Mouse (Mus musculus) stomach, postnatal 0 days (tissue): ENCODE results near the gene Borcs7. TPM values are rescaled to one million over a fixed set of nuclear protein-coding genes. Genes with fewer than 3 reads are reported as not detected.

Experiments
- ATAC-seq: fragments of 200-750 bp; cut with Nextera tagmentation; 2 replicates; pipeline ENCODE4 v1.8.0; 2017; ENCODE audit not compliant: low FRiP score, low TSS enrichment
- DNase-seq: peaks from one replicate; pipeline ENCODE4 v3.0.0-alpha.2; 2016; ENCODE audit warnings: low spot score
- H3K27ac ChIP-seq: fragments of 300-500 bp; sonication (generic); replicated peaks from 2 replicates; pipeline ENCODE4 v1.5.1; 2014; ENCODE audit warnings: mild to moderate bottlenecking, control low read depth
- H3K27me3 ChIP-seq: fragments of 300-500 bp; sonication (generic); 2 replicates; pipeline ENCODE4 v1.6.1; 2014; ENCODE audit warnings: low read length; ENCODE audit not compliant: control insufficient read depth, insufficient read depth
- H3K36me3 ChIP-seq: fragments of 300-500 bp; sonication (generic); 2 replicates; pipeline ENCODE4 v1.6.1; 2014; ENCODE audit warnings: low read length, mixed read lengths; ENCODE audit not compliant: control insufficient read depth, insufficient read depth
- H3K4me1 ChIP-seq: fragments of 300-500 bp; sonication (generic); replicated peaks from 2 replicates; pipeline ENCODE4 v1.6.1; 2014; ENCODE audit warnings: antibody characterized with exemption; ENCODE audit not compliant: control insufficient read depth, insufficient read depth
- H3K4me2 ChIP-seq: fragments of 300-500 bp; sonication (generic); replicated peaks from 2 replicates; pipeline ENCODE4 v1.6.1; 2014; ENCODE audit warnings: low read depth, mild to moderate bottlenecking, control low read depth, moderate library complexity
- H3K4me3 ChIP-seq: fragments of 300-500 bp; sonication (generic); 2 replicates; pipeline ENCODE4 v1.5.1; 2014; ENCODE audit warnings: low read depth, low read length, control low read depth
- H3K9ac ChIP-seq: fragments of 300-500 bp; sonication (generic); 2 replicates; pipeline ENCODE4 v1.6.1; 2014; ENCODE audit warnings: mild to moderate bottlenecking, low read length, control low read depth, mixed read lengths
- H3K9me3 ChIP-seq: fragments of 300-500 bp; sonication (generic); 2 replicates; pipeline ENCODE4 v1.6.1; 2016; ENCODE audit warnings: low read length; ENCODE audit not compliant: control insufficient read depth
- CTCF ChIP-seq: IDR thresholded peaks from 2 replicates; pipeline ENCODE4 v1.5.1; 2016; ENCODE audit warnings: antibody characterized with exemption, low read depth, mild to moderate bottlenecking, moderate library complexity
- EP300 ChIP-seq: optimal IDR thresholded peaks from 2 replicates; pipeline ENCODE3; 2016; ENCODE audit warnings: antibody characterized with exemption
- WGBS: fragments of 180-500 bp; shearing (Covaris S2); extraction: QIAGEN DNeasy Blood & Tissue Kit; methylation state at CpG from one replicate; pipeline ENCODE4 v1.1.7; 2014; 5-methylcytosine and 5-hydroxymethylcytosine counted together
- polyA plus RNA-seq: library from polyadenylated mRNA; unstranded; fragments of >200 nt; fragmentation: Nextera tagmentation; extraction: Ambion mirVana; gene quantifications from 2 replicates; pipeline ENCODE4 v1.2.1, GENCODE M21; 2015

Gene Borcs7
- polyA plus RNA-seq, 1 experiment from 2014 or later, result 15.6 TPM

GRCm38 (mm10) chr19:46699011-46699481 lies 9.3 kb downstream of the Borcs7 start:
- Histone ChIP-seq H3K4me3 (no peak overlapping the region), H3K27ac (no peak overlapping the region), H3K27me3 (no peaks in the 10 kb centered on the region), H3K9ac (no peak overlapping the region), H3K4me2 (no peak overlapping the region), H3K9me3 (no peaks in the 10 kb centered on the region), H3K36me3 (peaks cover 4% of the 10 kb centered on the region; the same call in 1 of the 2 replicates), H3K4me1 (no peaks in the 10 kb centered on the region)
- TF ChIP-seq EP300, result no peak
- TF ChIP-seq CTCF, result no peak
- WGBS, result 63% methylated on average over 10 of the region's 10 CpGs
- DNase-seq, result peak; percentile 37
- peak; percentile 73 for ATAC-seq

- H3K9ac ChIP-seq, result no peak overlapping the region
- no peaks in the 10 kb centered on the region for H3K27me3 ChIP-seq
- no peaks in the 10 kb centered on the region for H3K4me1 ChIP-seq
- H3K9me3 ChIP-seq, result no peaks in the 10 kb centered on the region
- H3K27ac ChIP-seq, result no peak overlapping the region
- ATAC-seq, result no peak
- no peak for DNase-seq
- H3K4me3 ChIP-seq, result no peak overlapping the region
- WGBS, result 73% methylated on average over 9 of the region's 9 CpGs
- H3K36me3 ChIP-seq, result peaks cover 4% of the 10 kb centered on the region; the same call in 1 of the 2 replicates
- no peak overlapping the region for H3K4me2 ChIP-seq
- TF ChIP-seq EP300 (no peak), CTCF (no peak)
Observed at GRCm38 (mm10) chr19:46701156-46701555, 11.4 kb downstream of the Borcs7 start.

GRCm38 (mm10) chr19:46705779-46706495 lies 16.2 kb downstream of the Borcs7 start:
- H3K4me3 ChIP-seq, result no peak overlapping the region
- no peak for TF ChIP-seq CTCF
- DNase-seq (no peak), ATAC-seq (no peak)
- H3K9ac ChIP-seq, result no peak overlapping the region
- no peak overlapping the region for H3K4me2 ChIP-seq
- H3K4me1 ChIP-seq, result no peaks in the 10 kb centered on the region
- no peaks in the 10 kb centered on the region for H3K9me3 ChIP-seq
- peaks cover 4% of the 10 kb centered on the region; the same call in 1 of the 2 replicates for H3K36me3 ChIP-seq
- WGBS, result 72% methylated on average over 7 of the region's 7 CpGs
- H3K27ac ChIP-seq, result no peak overlapping the region
- H3K27me3 ChIP-seq, result no peaks in the 10 kb centered on the region

- TF ChIP-seq CTCF, result no peak
- TF ChIP-seq EP300, result no peak
- Histone ChIP-seq H3K36me3 (no peaks in the 10 kb centered on the region), H3K4me3 (peak overlapping the region; percentile 45), H3K27ac (no peak overlapping the region), H3K9ac (no peak overlapping the region), H3K9me3 (no peaks in the 10 kb centered on the region), H3K4me1 (no peaks in the 10 kb centered on the region), H3K4me2 (peak overlapping the region; percentile 70; the same call in 1 of the 2 replicates), H3K27me3 (no peaks in the 10 kb centered on the region)
- 59% methylated on average over 9 of the region's 9 CpGs for WGBS
- DNase-seq (no peak), ATAC-seq (no peak)
Observed at GRCm38 (mm10) chr19:46706540-46707295, 17.0 kb downstream of the Borcs7 start.

GRCm38 (mm10) chr19:46707296-46708151 lies 17.8 kb downstream of the Borcs7 start, which contains the start of gene As3mt:
As3mt (plus strand) TSS chr19:46707458.
- Histone ChIP-seq H3K9ac (peak within 1 kb of the TSS; percentile 56), H3K27ac (peak within 1 kb of the TSS; percentile 77), H3K27me3 (no peaks in the 10 kb centered on the region), H3K4me2 (peak within 1 kb of the TSS; percentile 70), H3K36me3 (no peaks in the 10 kb centered on the region), H3K4me3 (peak within 1 kb of the TSS; percentile 45), H3K4me1 (no peaks in the 10 kb centered on the region), H3K9me3 (no peaks in the 10 kb centered on the region)
- TF ChIP-seq CTCF, result no peak
- no peak for TF ChIP-seq EP300
- WGBS, result 3% methylated on average over 30 of the region's 31 CpGs
- ATAC-seq, result peak; percentile 93
- peak; percentile 82 for DNase-seq
